Mouse (Mus musculus) gastrocnemius, adult 2 months (tissue): ENCODE measurements around the gene B4galnt1. TPM values are rescaled to one million over a fixed set of nuclear protein-coding genes. Genes with fewer than 3 reads are reported as not detected.
"Not testable (repeated sequence)": the region's sequence is repeated elsewhere in the genome, so short reads cannot be mapped to it uniquely, and the experiment has no call there.

Experiments
- DNase-seq: peaks from one replicate; pipeline ENCODE4 v3.0.0; 2022
- H3K27ac ChIP-seq: fragments of 200-600 bp; 2 replicates; pipeline ENCODE4 v1.8.1; 2022; ENCODE audit warnings: mild to moderate bottlenecking
- H3K4me3 ChIP-seq: fragments of 200-600 bp; 2 replicates; pipeline ENCODE4 v1.8.1; 2022; ENCODE audit warnings: mild to moderate bottlenecking, moderate library complexity
- CTCF ChIP-seq: fragments of 200-600 bp; IDR thresholded peaks from 2 replicates; pipeline ENCODE4 v1.8.1; 2022; ENCODE audit warnings: antibody characterized with exemption, mild to moderate bottlenecking, moderate library complexity
- intact Hi-C: fragments of 180-260 bp; cut with DNase I; formaldehyde crosslinking; loops from one replicate; pipeline ENCODE4 v1.15.1; 2025
- total RNA-seq, 2 experiments: library from RNA; stranded (reverse); gene quantifications; 2 replicates each; pipeline ENCODE4 v1.2.3; 2021

B4galnt1 gene
- total RNA-seq, 2 experiments from 2014 or later, result 0.66 to 0.89 TPM

DNA sequence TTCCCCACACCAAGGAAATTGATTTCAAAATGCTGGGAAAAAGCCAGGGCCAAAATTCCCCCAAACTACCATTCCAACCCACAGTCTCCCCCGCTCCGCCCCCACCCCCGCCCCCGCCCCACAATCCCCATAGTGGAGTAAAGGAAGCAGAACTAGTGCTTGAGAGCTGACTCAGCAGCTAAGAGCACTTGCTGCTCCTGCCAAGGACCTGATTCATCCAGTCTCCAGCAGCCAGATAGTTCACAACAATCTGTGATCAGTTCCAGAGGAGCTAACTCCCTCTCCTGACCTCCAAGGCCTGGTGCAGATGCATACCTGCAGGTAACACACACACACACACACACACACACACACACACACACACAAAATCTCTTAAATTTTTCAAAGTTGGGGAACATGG, 35.6 kb upstream of the B4galnt1 start:
- no peak overlapping the region for H3K4me3 ChIP-seq
- TF ChIP-seq CTCF, result no peak
- DNase-seq, result no peak
- no peak overlapping the region for H3K27ac ChIP-seq
- intact Hi-C loops, result no loop called here

- no peak for DNase-seq
- no peak for TF ChIP-seq CTCF
- intact Hi-C loops, result no loop called here
- Histone ChIP-seq H3K4me3 (no peak overlapping the region), H3K27ac (no peak overlapping the region)
Observed at GRCm38 (mm10) chr10:127132469-127132868, 32.6 kb upstream of the B4galnt1 start.

- intact Hi-C loops, H3K27ac ChIP-seq, DNase-seq, H3K4me3 ChIP-seq: not testable (repeated sequence)
- TF ChIP-seq CTCF, result peak; percentile 29; the same call in 1 of the 2 replicates
Observed at GRCm38 (mm10) chr10:127134394-127135035, 30.5 kb upstream of the B4galnt1 start.

DNA sequence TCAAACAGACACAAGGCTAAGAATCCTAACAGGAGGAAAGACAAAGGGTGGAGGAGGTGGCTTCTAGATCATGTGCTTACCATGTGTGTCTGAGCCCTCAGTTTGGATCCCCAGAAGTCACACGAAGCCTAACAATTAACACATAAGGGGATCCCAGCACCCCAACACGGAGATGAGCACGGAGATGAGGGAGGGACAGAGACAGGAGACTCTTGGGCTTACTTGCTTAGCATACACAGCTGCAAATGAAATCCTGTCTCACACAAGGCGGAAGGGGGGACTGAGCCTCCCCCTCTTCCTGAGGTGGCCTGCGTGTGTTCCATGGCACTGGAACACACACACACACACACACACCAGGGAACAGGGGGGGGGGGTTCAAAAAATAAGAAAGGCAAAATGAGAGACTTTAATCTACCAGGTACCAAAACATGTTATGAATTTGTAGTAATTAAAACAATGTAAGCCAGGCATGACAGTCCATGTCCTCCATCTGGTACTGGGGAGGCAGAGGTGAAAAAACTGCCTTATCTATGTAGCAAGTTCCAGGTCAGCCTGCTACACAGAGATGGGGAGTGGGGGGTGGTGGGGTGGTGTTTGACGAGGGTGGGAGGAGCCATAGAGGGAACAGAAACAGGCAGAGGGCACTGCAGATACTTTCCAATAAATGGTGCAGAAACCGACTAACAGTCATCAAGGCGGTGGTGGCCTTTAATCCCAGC, 29.7 kb upstream of the B4galnt1 start:
- no peak for TF ChIP-seq CTCF
- no peak overlapping the region for H3K27ac ChIP-seq
- no peak overlapping the region for H3K4me3 ChIP-seq
- intact Hi-C loops, result no loop called here
- no peak for DNase-seq

DNA sequence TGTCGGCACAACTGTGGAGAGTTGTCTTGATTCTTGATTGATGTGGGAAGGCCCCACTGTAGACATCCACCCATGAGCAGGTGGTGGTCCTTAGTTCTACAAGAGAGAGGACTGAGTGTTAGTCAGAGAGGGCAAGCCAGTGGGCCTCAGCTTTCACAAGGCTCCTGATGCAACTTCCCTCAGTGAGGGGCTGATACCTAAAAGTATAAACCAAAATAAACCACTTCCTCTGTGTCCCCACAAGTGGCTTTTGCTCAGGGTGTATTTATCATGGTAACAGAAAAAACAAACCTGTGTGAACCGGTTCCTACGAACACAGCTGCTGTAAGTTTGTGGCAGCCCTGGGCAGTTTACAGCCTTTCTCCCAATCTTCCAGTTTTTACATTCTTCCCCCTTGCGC, 28.5 kb upstream of the B4galnt1 start:
- intact Hi-C loops, result no loop called here

GRCm38 (mm10) chr10:127137896-127138295, 27.1 kb upstream of the B4galnt1 start:
- Histone ChIP-seq H3K27ac (no peak overlapping the region), H3K4me3 (no peak overlapping the region)
- TF ChIP-seq CTCF, result no peak
- DNase-seq, result no peak
- intact Hi-C loops, result no loop called here

More for the DNA sequence above, 28.5 kb upstream of the B4galnt1 start:
- Histone ChIP-seq H3K4me3 (no peak overlapping the region), H3K27ac (no peak overlapping the region)
- no peak for TF ChIP-seq CTCF
- DNase-seq, result no peak

GRCm38 (mm10) chr10:127138328-127139141, 26.5 kb upstream of the B4galnt1 start:
- TF ChIP-seq CTCF, result no peak
- Histone ChIP-seq H3K4me3 (no peak overlapping the region), H3K27ac (no peak overlapping the region)
- DNase-seq, result no peak
- intact Hi-C loops, result no loop called here

DNA sequence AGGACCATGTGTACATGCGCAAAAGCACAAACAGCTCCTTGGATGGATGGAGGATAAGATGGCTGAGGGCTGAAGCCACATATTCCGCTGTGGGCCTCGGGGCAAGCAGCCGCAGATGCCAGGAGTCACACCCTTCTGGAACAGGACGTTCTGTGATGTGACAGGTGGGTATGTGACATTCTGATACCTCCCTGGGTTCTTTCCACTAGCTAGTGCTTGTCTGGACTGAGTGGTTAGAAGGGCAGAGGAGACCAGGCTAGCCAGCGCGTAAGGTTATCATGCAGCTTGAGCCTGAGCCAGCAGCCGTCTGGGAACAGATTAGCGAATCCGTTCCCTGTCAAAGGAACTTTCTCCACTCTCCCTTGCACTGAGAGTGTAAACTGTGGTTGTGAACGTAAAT, 24.1 kb upstream of the B4galnt1 start:
- TF ChIP-seq CTCF, result no peak
- H3K4me3 ChIP-seq, result no peak overlapping the region
- intact Hi-C loops, result no loop called here
- no peak for DNase-seq
- no peak overlapping the region for H3K27ac ChIP-seq

DNA sequence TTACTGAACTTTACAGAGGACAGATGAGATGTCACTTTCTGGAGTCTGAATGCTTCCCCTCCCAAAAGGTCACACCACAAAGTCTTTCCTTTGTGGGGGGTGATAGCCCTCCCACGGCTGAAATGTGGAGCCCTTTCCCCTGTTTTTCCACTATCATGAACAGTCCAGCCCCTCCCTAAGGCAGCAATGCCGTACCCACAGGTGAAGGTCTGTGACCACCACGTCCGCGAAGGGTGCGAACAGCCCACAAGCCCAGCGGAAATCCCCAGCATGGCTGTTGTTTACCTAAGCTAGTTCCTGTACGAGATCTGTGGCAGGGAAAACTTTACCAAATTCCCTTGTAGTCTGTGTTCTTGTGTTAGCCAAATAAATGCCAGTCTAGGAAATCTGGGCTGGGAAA, 23.5 kb upstream of the B4galnt1 start:
- intact Hi-C loops, result no loop called here
- Histone ChIP-seq H3K27ac (no peak overlapping the region), H3K4me3 (no peak overlapping the region)
- no peak for TF ChIP-seq CTCF
- DNase-seq, result no peak

GRCm38 (mm10) chr10:127143228-127143627, 21.8 kb upstream of the B4galnt1 start:
- Histone ChIP-seq H3K4me3 (no peak overlapping the region), H3K27ac (no peak overlapping the region)
- TF ChIP-seq CTCF, result no peak
- intact Hi-C loops, result no loop called here
- DNase-seq, result no peak

DNA sequence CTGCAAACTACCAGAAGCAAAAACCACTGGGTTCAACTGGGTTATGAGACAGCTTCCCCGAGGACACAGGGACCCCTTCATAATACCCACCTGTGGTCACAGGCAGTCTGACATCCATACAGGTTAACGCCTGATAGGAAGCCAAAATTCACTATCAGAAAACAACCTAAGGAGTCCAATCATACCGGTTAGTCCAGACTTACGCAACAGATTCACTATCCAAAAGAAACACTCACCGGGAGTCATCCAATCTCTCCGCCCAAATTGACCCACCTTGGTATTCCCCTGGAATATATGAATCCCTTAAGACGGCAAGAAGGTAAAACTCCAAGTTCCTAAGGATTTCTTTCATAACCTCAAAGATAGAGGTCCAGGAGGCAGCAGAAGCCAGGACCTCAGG, 20.5 kb upstream of the B4galnt1 start:
- no peak overlapping the region for H3K4me3 ChIP-seq
- no peak for TF ChIP-seq CTCF
- H3K27ac ChIP-seq, result no peak overlapping the region
- intact Hi-C loops, result no loop called here
- DNase-seq, result no peak

DNA sequence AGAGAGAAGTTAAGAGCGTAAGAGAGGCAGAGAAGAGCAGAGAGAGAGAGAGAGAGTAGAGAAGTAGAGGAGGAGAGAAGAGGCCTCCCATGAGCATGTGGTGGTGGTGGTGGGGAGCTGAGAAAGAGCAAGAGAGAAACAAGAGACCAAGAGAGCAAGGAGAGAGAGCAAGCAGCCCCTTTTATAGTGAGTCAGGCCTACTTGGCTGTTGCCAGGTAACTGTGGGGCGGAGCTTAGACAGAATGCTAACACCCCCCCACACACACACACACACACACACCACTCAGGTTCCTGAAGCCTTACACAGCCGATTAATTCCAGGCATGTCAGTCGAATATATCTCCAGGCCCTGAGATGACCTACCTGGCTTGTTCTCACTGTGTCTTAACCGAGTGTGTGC, 19.7 kb upstream of the B4galnt1 start:
- TF ChIP-seq CTCF, result no peak
- Histone ChIP-seq H3K27ac (no peak overlapping the region), H3K4me3 (no peak overlapping the region)
- intact Hi-C loops, result no loop called here
- DNase-seq, result no peak

DNA sequence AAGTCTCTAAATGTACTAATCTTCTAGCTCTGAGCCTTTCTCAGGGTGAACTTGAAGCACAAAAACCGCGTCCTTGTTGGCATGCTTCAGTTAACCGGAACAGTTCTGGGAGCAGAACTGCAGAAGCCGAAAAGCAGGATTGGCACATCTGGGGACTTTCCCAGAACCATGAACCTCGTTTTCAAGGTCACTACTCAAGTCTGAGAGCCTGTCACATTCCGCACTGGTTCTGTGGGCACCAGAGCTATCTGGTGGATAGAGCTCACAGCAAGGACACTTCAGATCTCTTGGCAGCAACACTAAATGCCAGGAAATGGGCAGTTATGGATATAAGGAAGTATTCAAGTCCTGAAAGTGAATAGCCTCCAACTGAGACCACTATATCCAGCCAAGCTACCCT, 17.9 kb upstream of the B4galnt1 start:
- DNase-seq, result no peak
- intact Hi-C loops, result no loop called here
- Histone ChIP-seq H3K27ac (no peak overlapping the region), H3K4me3 (no peak overlapping the region)
- TF ChIP-seq CTCF, result no peak
